In the genomic region with DNA sequence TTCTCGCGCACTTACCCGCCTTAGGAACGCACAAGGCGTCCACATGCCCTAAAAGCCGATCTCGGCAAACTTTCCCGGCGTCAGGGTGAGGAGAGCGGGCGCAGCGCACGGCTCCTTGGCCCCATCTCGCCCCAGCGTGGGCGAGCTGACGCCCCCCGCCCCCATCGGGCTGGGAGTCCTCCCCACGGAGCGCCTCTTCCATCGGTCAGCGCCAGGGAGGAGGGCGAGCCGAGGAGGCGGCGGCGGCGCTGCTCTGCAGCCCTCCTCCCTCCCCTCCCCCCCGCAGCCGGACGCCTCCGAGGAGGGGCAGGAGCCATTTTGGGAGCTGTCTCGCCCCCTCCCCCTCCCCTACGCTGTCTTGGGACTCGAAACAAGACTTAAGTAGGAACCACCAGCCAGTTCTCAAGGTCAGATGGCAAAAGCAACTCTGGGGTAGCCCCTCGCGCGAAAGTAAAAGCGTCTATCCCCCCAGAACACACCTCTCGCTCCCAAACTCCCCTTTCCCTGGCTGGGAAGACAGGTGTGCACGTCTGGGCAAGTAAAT, we compare ENCODE assay signal across 8 mouse cellular contexts. TPM values are rescaled to one million over a fixed set of nuclear protein-coding genes. Genes with fewer than 3 reads are reported as not detected.
DNase-seq lines count a peak whose midpoint lies in the region.

No protein-coding gene starts in this region.

- DNase-seq in ES-CJ7 (ENCODE audit: low read depth, low spot score) = peak; percentile 89
- DNase-seq in cerebellum, adult 18-20 months = peak; percentile 88 to 91
- peak; percentile 83 for DNase-seq in forelimb bud, embryonic 11.5 days (ENCODE audit: low read depth, low spot score)
- DNase-seq in heart, postnatal 4 days = peak; percentile 93
- DNase-seq in layer of hippocampus, postnatal 14 days (ENCODE audit: low spot score in 2 of 2) = peak; percentile 77 to 89
- DNase-seq in lung, postnatal 10 days = peak; percentile 95
- peak; percentile 82 for DNase-seq in retina, embryonic 14.5 days (ENCODE audit: low spot score)
- DNase-seq in thymus, postnatal 25 days = peak; percentile 84

RNA-seq across cellular contexts. Expression of gene H2-DMa, which starts 0.9 kb away (rescaled TPM):
- total RNA-seq in heart, postnatal 4 days (2021) = 1 to 10 TPM; 5.6 to 6.0 TPM
- 10 to 100 TPM; 36.8 to 38.0 TPM for total RNA-seq in layer of hippocampus, postnatal 14 days (2021)

RNA-seq across cellular contexts. Expression of gene Brd2, which starts 2.2 kb away (rescaled TPM):
- 100 to 1,000 TPM; 125 to 128 TPM for total RNA-seq in heart, postnatal 4 days (2021)
- total RNA-seq in layer of hippocampus, postnatal 14 days (2021) = 100 to 1,000 TPM; 248 to 278 TPM

RNA-seq across cellular contexts. Expression of gene H2-DMb2, which starts 22.9 kb away (rescaled TPM):
- total RNA-seq in heart, postnatal 4 days (2021) = under 1 TPM; 0.55 to 0.72 TPM
- total RNA-seq in layer of hippocampus, postnatal 14 days (2021) = 1 to 10 TPM in 1 of 2 experiments, under 1 TPM in 1; 0.55 to 1.0 TPM

RNA-seq across cellular contexts. Expression of gene H2-Oa, which starts 28.1 kb away (rescaled TPM):
- not detected for total RNA-seq in heart, postnatal 4 days (2021)
- not detected for total RNA-seq in layer of hippocampus, postnatal 14 days (2021)

RNA-seq across cellular contexts. Expression of gene H2-DMb1, which starts 32.6 kb away (rescaled TPM):
- under 1 TPM; 0.26 to 0.68 TPM for total RNA-seq in heart, postnatal 4 days (2021)
- total RNA-seq in layer of hippocampus, postnatal 14 days (2021) = under 1 TPM; 0.65 to 0.98 TPM

Comparison
In these comparisons a context has a peak if more than half of its experiments do, and no peak if none do; other contexts are left out.
1. Peak in every context shown above with its lines: DNase-seq.
2. RNA of gene H2-DMa, which starts 0.9 kb away (total RNA-seq): 36.8 to 38.0 TPM in layer of hippocampus, postnatal 14 days; 5.6 to 6.0 TPM in heart, postnatal 4 days; every median in the first group is over 4 times any median in the second.